Comparison of ENCODE assay signal across 8 mouse cellular contexts in the genomic region with DNA sequence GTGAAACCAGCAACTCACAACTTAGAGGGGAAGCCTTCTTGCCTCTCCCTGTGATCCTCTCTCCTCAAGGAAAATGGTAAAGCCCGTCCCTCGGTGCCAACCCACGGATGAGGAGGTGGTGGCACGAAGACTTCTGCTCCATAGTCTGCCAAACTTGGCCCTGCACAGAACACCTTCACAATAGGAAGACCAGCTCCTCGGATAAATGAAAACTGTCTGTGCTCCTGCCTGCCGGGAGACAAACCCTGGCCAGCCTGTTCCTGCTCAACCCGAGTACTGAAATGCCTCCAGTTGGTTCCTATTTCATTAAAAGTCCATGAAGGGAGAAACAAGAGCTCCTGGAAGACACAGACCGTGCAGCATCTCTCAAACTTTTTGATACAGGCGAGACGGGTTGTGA. TPM values are rescaled to one million over a fixed set of nuclear protein-coding genes. Genes with fewer than 3 reads are reported as not detected.
DNase-seq lines count a peak whose midpoint lies in the region; ATAC-seq lines count a peak whose summit lies in the region.

No protein-coding gene starts in this region.

- peak overlapping the region; percentile 67 for H3K9ac ChIP-seq in forebrain, embryonic 14.5 days (ENCODE audit: low read length)
- H3K9ac ChIP-seq in neural tube, embryonic 14.5 days (replicated peaks; ENCODE audit: low read depth, low read length): peak overlapping the region; percentile 67

- no peaks in the 10 kb centered on the region for H3K36me3 ChIP-seq in forebrain, embryonic 14.5 days (ENCODE audit: control insufficient read depth, insufficient read depth, low read length)
- no peaks in the 10 kb centered on the region for H3K36me3 ChIP-seq in neural tube, embryonic 14.5 days (ENCODE audit: control insufficient read depth, insufficient read depth, low read length)

- H3K4me2 ChIP-seq in forebrain, embryonic 14.5 days (ENCODE audit: low read length): peak overlapping the region; percentile 67
- peak overlapping the region; percentile 90 for H3K4me2 ChIP-seq in neural tube, embryonic 14.5 days (ENCODE audit: low read depth, low read length)

- no peak for ATAC-seq in forebrain, embryonic 14.5 days
- ATAC-seq in neural tube, embryonic 14.5 days (ENCODE audit: low read depth): no peak
- ATAC-seq in megakaryocyte-erythroid progenitor cell, adult 5-6 weeks (replicated peaks; ENCODE audit: low FRiP score, low TSS enrichment, poor library complexity, severe bottlenecking): no peak

- H3K4me3 ChIP-seq in forebrain, embryonic 14.5 days (ENCODE audit: low read depth, low read length): peak overlapping the region; percentile 47
- H3K4me3 ChIP-seq in neural tube, embryonic 14.5 days (ENCODE audit: low read depth, low read length): peak overlapping the region; percentile 44

- H3K9me3 ChIP-seq in forebrain, embryonic 14.5 days (replicated peaks; ENCODE audit: control insufficient read depth, low read length): no peaks in the 10 kb centered on the region
- H3K9me3 ChIP-seq in neural tube, embryonic 14.5 days (ENCODE audit: control insufficient read depth, low read length): no peaks in the 10 kb centered on the region

- H3K4me1 ChIP-seq in forebrain, embryonic 14.5 days (ENCODE audit: control insufficient read depth, insufficient read depth, low read length): peaks cover 9% of the 10 kb centered on the region
- peaks cover 17% of the 10 kb centered on the region for H3K4me1 ChIP-seq in neural tube, embryonic 14.5 days (ENCODE audit: control insufficient read depth, insufficient read depth, low read length)

- peak overlapping the region; percentile 81; the same call in 1 of the 2 replicates for H3K27ac ChIP-seq in forebrain, embryonic 14.5 days (ENCODE audit: low read depth, low read length)
- no peak overlapping the region; the same call in 1 of the 2 replicates for H3K27ac ChIP-seq in neural tube, embryonic 14.5 days (ENCODE audit: low read depth, low read length)

- H3K27me3 ChIP-seq in forebrain, embryonic 14.5 days (replicated peaks; ENCODE audit: control insufficient read depth, insufficient read depth, low read length): no peaks in the 10 kb centered on the region
- no peaks in the 10 kb centered on the region for H3K27me3 ChIP-seq in neural tube, embryonic 14.5 days (ENCODE audit: control insufficient read depth, insufficient read depth, low read length)

- peak; percentile 22 for DNase-seq in layer of hippocampus, adult 11-12 months (ENCODE audit: low spot score)
- DNase-seq in layer of hippocampus, postnatal 14 days (ENCODE audit: low spot score in 2 of 2): no peak
- no peak for DNase-seq in forebrain, embryonic 14.5 days (ENCODE audit: low spot score)
- DNase-seq in layer of hippocampus, postnatal 36 days: peak; percentile 23 to 31
- no peak for DNase-seq in cerebellum, adult 9-10 months
- DNase-seq in spleen, postnatal 36 days (ENCODE audit: low spot score in 2 of 2): no peak

- WGBS in forebrain, embryonic 14.5 days: 74% methylated on average over 10 of the region's 10 CpGs
- 72% methylated on average over 10 of the region's 10 CpGs for WGBS in neural tube, embryonic 14.5 days

RNA-seq across cellular contexts. Expression of a gene that starts 1.2 kb away (rescaled TPM):
- 10 to 100 TPM; 35.6 to 36.5 TPM for total RNA-seq in layer of hippocampus, postnatal 14 days (2021)
- 5.3 and 6.5 TPM in 2 replicates for polyA plus RNA-seq in forebrain, embryonic 14.5 days (2014; fragmentation: Nextera tagmentation; extraction: Ambion mirVana)
- 10 to 100 TPM; 50.4 to 52.7 TPM for total RNA-seq in layer of hippocampus, postnatal 36 days (2021)
- 15.2 and 17.6 TPM in 2 replicates for polyA plus RNA-seq in neural tube, embryonic 14.5 days (2014; fragmentation: Nextera tagmentation; extraction: Ambion mirVana)
- total RNA-seq in megakaryocyte-erythroid progenitor cell, adult 5-6 weeks (2014; fragmentation: Nextera tagmentation): 0.07 TPM in 1 of 2 replicates, not detected in the other
- total RNA-seq in megakaryocyte-erythroid progenitor cell, adult 5-6 weeks (2017): 0.38 TPM in 1 of 2 replicates, not detected in the other

RNA-seq across cellular contexts. Expression of a gene that starts 16.2 kb away (rescaled TPM):
- 100 to 1,000 TPM; 135 to 137 TPM for total RNA-seq in layer of hippocampus, postnatal 14 days (2021)
- 66.7 and 83.1 TPM in 2 replicates for polyA plus RNA-seq in forebrain, embryonic 14.5 days (2014; fragmentation: Nextera tagmentation; extraction: Ambion mirVana)
- 100 to 1,000 TPM; 112 to 119 TPM for total RNA-seq in layer of hippocampus, postnatal 36 days (2021)
- polyA plus RNA-seq in neural tube, embryonic 14.5 days (2014; fragmentation: Nextera tagmentation; extraction: Ambion mirVana): 52.4 and 55.9 TPM in 2 replicates
- total RNA-seq in megakaryocyte-erythroid progenitor cell, adult 5-6 weeks (2014; fragmentation: Nextera tagmentation): 113 and 115 TPM in 2 replicates
- total RNA-seq in megakaryocyte-erythroid progenitor cell, adult 5-6 weeks (2017): 88.6 and 91.6 TPM in 2 replicates

RNA-seq across cellular contexts. Expression of a gene that starts 45.3 kb away (rescaled TPM):
- total RNA-seq in layer of hippocampus, postnatal 14 days (2021): 10 to 100 TPM; 27.5 to 27.7 TPM
- 58.6 and 72.4 TPM in 2 replicates for polyA plus RNA-seq in forebrain, embryonic 14.5 days (2014; fragmentation: Nextera tagmentation; extraction: Ambion mirVana)
- 10 to 100 TPM; 27.5 to 29.9 TPM for total RNA-seq in layer of hippocampus, postnatal 36 days (2021)
- 62.6 and 69.7 TPM in 2 replicates for polyA plus RNA-seq in neural tube, embryonic 14.5 days (2014; fragmentation: Nextera tagmentation; extraction: Ambion mirVana)
- 28.7 and 32.6 TPM in 2 replicates for total RNA-seq in megakaryocyte-erythroid progenitor cell, adult 5-6 weeks (2014; fragmentation: Nextera tagmentation)
- 29.1 and 43.7 TPM in 2 replicates for total RNA-seq in megakaryocyte-erythroid progenitor cell, adult 5-6 weeks (2017)

Comparison
In these comparisons a context has a peak if more than half of its experiments do, and no peak if none do; other contexts are left out.
1. DNase-seq: peak in layer of hippocampus, adult 11-12 months (single experiment) and layer of hippocampus, postnatal 36 days (2 of 2); none in layer of hippocampus, postnatal 14 days (0 of 2), forebrain, embryonic 14.5 days (single experiment), cerebellum, adult 9-10 months (single experiment) and spleen, postnatal 36 days (0 of 2).
2. RNA of a gene that starts 1.2 kb away (total RNA-seq): 50.4 to 52.7 TPM in layer of hippocampus, postnatal 36 days and 35.6 to 36.5 TPM in layer of hippocampus, postnatal 14 days; 0.07 to 0.38 TPM in megakaryocyte-erythroid progenitor cell, adult 5-6 weeks; every median in the first group is over 10 times any median in the second.